Mouse (Mus musculus) urinary bladder, postnatal 14 days (tissue): ENCODE measurements around the gene Ankrd9.

Experiments
- DNase-seq: peaks from one replicate; pipeline ENCODE4 v3.0.0; 2021; ENCODE audit warnings: low spot score

Ankrd9 gene

GRCm38 (mm10) chr12:110990500-110990899, 11.7 kb upstream of the Ankrd9 start:
- DNase-seq = no peak

DNA sequence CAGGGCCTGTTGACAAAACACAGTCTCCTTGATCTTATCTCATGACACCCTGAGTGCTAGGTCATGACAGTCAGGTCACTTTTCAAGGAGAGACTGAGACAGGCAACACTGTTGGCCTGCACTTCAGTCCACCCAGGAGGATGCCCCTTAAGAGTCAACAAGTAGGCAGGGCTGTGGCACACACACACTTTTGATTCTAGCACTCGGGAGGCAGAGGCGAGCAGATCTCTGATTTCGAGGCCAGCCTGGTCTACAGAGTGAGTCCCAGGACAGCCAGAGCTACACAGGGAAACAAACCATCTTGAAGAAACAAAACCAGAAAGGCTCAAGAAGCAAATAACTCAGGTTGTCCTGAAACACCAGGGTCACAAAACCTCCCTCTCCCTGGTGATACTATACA, 10.6 kb upstream of the Ankrd9 start:
- DNase-seq = no peak

DNA sequence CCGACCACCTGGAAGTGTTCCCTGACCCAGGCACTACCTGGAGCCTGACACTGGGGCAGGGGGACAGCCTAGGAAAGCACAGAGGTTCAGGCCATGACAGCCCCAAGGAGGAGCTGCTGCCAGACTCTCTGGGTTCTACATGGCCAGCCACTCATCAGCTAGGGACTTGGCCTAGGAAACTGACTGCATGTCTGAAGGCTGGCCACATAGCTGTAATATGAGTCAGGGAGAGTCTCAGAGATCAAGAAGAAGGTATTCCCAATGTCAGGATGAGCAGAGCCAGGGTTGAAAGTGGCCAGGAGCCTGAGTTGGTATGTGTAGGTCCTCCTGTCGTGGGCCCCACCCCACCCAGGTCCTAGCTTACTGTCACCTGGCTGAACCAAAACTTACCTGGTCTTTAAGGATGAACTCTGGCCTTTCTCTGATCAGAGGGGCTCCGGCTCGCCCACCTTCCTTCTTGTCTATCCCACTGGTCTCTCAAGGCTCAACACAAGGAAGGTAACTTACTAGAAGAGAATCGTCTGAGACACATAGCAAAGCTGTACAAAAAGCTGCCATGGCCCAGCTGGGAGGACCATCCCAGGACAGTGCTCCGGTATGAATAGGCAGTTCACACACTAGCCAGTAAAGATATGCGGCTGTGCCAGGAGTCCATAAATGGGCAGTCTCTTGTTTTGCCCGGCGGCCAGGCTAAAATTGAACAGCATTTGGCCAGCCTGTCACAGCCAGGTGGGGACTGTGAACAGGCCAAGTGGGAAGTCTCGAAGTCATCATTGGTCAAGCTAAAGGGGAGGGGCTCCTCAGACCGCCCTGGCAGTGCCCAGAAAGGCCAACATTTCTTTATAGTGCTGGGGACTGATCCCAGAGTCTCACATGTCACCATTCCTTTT, 7.9 kb upstream of the Ankrd9 start:
- DNase-seq = no peak

GRCm38 (mm10) chr12:110985141-110985540, 6.3 kb upstream of the Ankrd9 start:
- no peak for DNase-seq

- DNase-seq = no peak
These were observed 5.8 kb upstream of the Ankrd9 start for GRCm38 (mm10) chr12:110984598-110984997.

GRCm38 (mm10) chr12:110983714-110984113, 4.9 kb upstream of the Ankrd9 start:
- DNase-seq = no peak

DNA sequence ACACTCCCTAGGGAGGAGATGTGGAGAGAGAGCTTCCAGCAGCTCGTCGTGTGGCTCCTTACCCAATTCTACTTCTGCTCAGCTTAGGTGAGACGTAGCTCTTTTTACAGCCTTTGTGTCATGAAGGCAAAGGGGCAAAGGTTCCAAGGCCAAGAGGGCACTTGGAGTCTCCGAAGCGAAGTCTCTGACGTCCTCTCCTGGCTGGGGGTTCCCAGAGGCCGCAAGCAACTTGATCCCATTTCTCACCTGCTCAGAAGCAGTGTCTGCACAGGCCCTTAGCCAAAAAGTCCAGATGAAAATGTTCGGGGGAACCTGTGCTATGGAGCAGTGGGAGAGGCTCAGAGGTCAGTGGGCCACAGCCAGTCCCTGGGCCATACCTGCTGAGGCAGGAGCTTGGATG, 4.2 kb upstream of the Ankrd9 start:
- DNase-seq = no peak

DNA sequence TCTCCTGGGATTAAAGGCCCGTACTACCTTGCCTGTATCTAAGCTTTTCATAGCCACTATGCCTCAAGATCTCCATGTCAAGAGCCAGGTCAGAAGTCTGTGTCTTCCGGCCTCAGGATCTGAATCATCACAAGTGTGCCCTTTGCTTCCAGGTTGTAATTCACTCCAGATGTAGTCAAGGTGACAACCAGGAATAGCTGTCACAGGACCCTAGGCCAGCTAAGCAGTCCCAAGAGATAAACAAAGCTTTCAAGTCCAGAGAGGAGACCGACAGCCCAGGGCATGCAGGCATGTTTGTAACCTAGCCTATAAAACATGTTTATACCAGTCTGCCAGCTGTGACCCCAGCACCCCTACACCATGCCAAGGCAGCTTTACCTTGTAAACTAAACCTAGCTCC, 2.9 kb upstream of the Ankrd9 start:
- DNase-seq = no peak

GRCm38 (mm10) chr12:110979808-110980207, 968 bp upstream of the Ankrd9 start:
- no peak for DNase-seq

- no peak for DNase-seq
These were observed 789 bp downstream of the Ankrd9 start for GRCm38 (mm10) chr12:110977896-110978606.

- no peak for DNase-seq
These were observed 1.5 kb downstream of the Ankrd9 start for GRCm38 (mm10) chr12:110977345-110977733.

DNA sequence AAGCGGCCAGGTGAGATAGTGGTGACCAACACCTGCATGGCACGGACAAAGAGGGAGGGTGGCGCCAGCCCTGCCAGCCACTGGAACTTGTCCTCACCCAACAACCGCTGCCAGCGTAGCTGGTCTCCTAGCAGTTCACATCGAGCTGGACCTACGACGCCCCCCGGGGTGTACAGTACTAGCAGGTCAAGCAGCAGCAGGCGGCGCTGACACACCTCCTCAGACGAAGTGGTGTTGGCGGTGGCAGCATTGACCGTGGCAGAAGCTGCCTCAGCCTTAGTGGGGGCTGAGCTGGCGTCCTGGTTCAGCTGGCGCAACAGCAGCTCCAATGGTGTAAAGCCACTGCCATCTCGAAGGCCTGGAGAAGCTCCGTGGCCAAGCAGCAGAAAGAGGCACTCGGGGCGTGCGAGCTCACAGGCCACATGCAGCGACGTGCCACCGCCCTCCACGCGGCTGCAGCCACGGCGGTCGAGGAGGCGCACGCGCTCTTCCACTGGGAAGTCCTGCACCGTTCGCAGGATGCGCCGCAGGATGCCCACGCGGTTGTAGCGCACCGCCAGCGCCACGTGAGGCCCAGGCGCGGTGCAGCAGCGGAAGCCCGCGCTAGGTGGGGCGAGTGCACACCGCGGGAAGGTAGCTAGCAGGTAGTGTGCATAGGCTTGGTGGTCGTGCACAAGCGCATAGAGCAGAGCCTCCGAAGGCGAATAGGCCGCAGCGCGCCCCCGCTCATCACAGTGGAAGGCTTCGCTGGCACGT, 2.1 kb downstream of the Ankrd9 start:
- DNase-seq = no peak

DNA sequence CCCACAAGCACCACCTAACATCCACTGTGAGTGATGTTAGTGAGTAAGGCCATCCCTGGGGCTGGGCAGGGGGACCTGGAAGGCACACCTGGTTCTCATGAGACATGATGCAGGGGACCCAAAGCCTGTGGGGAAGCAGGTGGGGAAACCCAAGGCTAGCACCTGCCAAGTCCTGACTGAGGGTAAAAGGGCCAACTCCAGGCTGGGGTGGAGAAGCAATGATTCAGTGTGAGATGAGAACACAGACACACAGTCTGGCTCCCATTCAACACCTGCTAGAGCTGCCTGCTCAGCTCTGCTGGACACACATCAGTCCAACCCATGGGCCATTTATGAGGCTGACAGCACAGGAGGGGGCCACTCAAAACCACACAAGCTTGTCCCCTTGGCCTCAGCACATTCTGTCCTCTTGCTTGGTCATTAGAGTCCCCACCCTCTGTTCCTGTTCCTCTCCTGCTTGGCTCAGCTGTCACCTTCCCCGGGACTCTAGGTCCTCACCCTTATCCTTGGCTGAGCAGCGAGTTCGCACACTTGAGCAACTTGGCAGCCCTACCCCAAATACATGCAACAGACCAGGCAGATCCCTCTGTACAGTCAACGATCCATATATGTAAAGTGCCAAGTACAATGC, 2.9 kb downstream of the Ankrd9 start:
- DNase-seq = no peak

DNA sequence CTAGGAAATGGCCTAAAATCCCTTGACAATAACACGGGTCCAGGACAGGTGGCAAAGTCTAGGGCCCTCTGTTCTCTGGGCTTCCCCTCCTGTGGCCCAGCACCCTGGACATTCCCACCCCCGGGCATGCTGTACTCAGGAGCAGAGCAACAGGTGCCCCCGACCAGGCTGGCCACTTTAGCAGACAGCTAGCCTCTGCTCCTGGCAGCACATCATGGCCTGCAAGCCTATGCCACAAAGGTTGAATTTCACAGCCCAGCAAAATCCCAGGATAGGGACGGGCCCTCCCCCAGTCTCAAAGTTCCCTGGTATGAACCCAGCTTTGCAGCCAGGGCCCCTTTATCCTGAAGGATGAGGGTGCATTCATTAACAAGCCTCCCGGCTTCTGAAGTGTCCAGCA, 3.5 kb downstream of the Ankrd9 start:
- DNase-seq = no peak

DNA sequence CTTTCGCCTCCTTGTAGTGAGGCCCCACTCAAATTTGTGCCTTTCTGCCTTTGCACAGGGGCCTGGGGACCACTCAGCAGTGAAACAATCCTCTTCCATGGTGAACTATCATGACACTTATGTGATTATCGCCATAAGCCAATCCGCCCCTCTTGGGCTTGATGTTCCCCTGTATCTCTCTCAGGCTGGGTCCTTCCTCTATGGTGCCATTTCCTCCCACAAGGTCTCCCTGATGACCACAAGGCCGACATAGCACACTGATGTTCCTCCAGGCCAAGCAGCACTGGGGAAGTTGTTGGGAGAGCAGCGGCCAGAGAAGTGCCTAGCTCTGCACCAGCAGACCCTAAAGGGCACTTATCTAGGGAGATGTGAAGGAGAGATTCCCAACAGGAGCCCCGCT, 4.1 kb downstream of the Ankrd9 start:
- no peak for DNase-seq

- DNase-seq = no peak
These were observed 4.5 kb downstream of the Ankrd9 start for GRCm38 (mm10) chr12:110974295-110974694.

DNA sequence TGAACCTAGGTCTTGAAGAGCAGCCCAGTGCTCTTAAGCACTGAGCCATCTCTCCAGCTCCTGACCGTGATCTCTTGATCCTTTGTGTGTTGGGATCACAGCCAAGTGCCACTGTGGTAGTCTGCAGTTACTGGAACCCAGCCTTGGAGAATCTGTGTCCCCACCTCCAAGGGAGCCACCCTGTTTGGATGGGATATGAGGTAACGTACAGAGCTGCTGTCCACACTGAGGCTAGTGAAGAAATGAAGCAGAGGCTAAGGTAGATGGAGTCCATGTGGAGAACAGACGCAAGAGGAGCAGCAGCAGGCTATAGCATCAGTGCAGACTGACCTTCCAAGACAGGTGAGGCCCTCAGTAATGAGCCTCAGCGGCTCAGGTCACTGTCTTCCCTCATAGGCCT, 5.0 kb downstream of the Ankrd9 start:
- no peak for DNase-seq

DNA sequence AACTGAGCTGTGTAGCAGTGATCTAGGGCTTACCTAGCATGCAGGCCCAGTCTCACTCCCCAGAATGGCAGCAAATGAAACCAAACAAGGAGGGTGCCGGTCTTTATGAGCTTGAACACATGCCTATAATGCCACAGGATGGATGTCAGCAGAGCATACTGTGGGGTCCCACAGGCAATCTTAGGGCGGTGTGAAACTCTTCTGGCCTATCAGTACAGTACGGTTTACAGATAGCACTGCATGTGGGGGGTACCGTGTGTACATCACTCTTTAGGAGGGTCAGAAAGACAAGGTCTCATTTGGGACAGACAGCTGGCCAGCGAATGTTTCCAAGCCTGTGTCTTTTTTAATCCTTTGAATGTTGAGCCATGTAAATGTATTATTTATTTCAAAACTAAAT, 6.9 kb downstream of the Ankrd9 start:
- DNase-seq = no peak

- DNase-seq = no peak
These were observed 8.4 kb downstream of the Ankrd9 start for GRCm38 (mm10) chr12:110970408-110970807.

GRCm38 (mm10) chr12:110967146-110967545, 11.7 kb downstream of the Ankrd9 start:
- no peak for DNase-seq

DNA sequence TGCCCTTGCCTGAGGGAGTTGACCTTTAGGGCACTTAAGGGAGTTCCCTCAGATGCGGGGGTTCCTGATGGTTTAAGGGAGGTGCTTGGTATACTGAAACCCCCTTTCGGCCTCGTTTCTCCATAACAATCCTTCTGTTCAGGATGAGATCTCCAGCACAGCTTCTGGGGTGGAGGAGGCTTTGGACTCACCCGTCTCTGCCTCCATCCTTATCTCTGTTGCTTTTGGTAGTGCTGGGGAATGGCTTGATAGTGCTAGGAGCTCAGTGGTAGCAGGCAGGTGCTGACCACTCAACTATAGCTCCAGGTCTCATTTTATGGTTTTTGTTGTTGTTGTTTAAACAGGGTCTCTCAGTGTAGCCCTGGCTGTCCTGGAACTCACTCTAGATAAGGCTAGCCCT, 12.8 kb downstream of the Ankrd9 start:
- no peak for DNase-seq

GRCm38 (mm10) chr12:110965500-110965899, 13.3 kb downstream of the Ankrd9 start:
- DNase-seq = no peak
